Mouse (Mus musculus) ovary, postnatal 14 days (tissue): Measurements from ENCODE around the gene Ndufb10.

Source experiments
- DNase-seq: peaks from one replicate; pipeline ENCODE4 v3.0.0; 2022; ENCODE audit warnings: low spot score

Gene Ndufb10

DNA sequence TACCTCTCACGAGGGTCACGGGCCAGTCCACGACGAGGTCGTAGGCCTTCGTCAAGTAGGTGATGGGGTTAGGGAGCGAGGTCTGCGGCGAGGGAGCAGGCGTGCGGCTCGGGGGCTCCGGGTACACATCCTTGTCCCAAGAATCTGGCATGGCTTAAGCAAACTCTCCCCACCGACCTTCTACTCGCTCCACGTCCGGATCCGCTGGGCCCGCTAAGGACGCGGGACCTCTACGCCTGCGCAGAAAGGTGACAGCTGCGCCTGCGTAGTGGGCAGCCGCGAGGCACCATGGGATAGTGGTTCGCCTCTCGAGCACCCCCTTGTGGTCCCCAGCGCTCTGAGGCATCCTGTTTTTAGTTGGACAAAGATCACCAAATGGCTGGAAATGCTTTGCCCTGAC, at the start of gene Ndufb10:
Ndufb10 (minus strand) TSS at position 295 of the 400 bp plus-strand sequence.
- peak; percentile 98 for DNase-seq

DNA sequence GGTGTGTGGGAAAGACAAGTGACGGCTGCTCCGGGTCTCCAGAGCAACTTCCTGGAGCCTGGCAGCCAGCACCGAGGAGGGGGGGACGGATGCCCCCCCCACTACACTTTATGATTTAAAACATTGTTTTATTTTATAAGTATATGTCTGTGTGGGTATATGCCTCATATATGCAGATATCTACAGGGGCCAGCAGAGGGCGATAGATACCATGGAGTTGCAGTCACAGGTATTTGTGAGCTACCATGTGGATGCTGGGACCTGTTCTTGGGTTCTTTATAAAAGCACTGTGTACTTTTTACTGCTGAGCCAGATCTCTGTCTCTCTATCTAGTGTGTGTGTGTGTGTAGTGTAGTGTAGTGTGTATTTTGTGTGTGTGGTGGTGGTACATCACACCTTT, 49.0 kb upstream of the Ndufb10 start:
- DNase-seq, result no peak

DNA sequence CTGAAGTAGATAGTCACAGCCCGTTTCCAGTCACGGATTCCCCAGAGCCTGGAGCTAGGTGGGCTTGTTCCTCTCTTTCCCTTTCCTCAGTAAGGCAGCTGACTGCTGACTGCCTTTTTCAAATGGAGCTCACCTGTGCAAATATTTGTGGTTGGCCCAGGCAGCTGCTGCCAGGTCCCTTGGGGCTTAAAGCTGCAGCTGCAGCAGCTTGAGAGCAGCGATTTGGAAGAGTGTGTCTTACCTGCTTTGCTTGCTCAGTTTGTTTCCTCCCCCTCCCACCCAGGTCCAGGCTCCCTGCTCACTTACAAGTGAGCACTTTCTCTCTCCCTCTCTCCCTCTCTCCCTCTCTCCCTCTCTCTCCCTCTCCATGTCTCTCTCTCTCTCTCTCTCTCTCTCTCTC, 44.9 kb upstream of the Ndufb10 start:
- DNase-seq, result no peak

DNA sequence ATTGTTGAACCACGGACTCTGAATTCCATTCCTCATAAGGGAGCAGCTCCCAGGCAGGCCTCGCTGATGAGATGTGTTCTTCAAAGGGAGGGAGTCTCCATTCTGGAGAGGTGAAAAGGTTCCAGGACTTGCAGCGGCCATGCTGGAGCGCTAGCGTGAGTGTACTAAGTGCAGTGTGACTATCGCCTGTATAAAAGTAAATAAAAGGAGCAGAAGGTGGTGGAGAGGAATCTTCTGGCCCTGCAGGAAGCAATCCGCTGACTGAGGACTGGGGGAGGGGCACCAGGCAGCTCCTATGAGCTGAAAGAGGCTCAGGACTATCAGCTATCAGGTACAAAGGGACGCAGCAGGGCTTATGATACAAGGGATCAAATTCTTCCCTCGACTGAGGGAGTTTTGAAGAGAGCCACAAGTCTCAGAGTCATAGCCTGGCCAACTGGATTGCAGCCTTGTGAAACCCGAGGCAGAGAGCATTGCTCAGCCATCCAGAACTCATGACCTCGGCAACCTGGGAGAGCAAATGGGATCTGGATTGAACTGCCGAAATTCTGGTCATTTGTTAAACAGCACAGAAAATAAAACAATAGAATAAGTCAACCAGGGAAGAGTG, 42.1 kb upstream of the Ndufb10 start:
- DNase-seq, result no peak

DNA sequence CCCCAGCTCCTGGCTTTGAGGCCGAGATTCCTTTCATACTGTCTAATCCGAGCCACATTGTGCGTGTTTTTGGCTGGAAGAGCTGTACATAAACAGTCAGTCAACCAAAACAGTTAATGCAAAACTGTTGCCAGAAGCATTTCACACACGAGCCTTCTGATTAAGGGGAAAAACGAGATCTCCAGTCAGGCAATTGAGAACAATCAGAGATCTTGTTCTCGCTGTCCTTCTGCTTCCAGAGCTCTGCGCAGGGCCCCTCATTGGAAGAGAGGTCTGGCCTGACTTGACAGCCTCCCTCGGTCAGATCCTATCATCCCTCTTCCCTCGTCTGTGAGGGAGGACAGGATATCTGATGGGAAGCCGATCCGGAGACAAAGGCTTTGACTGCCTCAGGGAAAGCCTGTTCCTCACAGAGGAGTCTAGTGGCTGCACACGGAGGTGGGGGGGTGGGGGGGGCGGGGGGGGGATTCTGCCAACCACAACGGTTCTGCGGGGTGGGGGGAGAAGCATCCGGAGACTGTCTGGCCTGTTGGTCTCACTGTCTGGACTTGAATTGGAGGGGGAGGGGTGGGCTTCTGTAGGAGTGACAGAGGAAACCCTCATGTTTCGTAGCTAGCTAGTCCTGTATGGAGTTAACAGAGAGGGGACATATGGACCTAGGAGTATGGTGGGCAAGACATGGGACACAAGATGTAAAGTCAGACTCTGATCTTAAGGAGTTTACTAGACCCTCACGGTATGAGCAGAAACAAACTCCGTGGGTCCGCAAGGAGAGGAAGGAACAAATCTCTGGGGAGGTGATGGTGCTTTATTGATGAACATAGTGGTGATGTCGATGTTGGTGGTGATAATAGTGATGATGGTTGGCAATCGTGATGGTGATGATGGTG, 41.0 kb upstream of the Ndufb10 start:
- no peak for DNase-seq

DNA sequence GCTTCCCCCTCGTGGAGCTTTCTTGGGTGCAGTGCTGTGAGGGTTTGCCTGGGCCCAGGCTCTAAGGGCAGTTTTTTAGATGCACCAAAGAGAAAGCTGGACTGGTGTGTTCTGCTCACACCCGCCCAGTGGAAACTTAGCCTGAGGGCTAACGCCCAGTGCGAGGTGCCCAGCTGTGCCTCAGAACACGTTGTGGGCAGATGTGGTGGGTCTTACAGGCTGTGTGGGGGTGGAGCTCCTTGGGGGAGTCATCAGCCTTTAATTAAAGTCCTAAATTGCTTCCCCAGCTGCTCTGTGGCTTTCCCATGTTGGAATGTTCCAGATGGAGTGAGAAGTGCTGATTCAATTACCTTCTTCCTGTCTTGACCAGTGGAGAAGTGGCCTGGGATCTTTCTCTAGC, 36.8 kb upstream of the Ndufb10 start:
- no peak for DNase-seq

DNA sequence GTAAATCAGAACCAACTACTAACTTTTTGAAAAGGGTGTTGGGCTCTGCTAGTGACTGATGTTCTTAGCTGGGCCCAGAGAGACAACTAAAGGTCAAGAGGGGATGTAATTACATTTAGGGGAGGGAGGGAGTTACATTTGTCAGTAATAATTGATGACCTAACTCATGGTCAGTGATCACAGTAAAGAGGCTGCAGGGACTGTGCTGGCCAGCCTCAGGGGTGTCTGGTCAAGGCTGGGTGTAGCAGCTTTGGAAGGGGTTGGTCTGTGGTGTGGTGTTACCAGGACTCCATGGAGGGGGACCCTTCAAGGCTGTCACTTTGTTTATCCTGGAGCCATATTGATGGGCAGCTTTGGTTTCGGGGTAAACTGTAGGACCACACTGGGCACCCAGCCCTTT, 33.1 kb upstream of the Ndufb10 start:
- DNase-seq, result no peak

DNA sequence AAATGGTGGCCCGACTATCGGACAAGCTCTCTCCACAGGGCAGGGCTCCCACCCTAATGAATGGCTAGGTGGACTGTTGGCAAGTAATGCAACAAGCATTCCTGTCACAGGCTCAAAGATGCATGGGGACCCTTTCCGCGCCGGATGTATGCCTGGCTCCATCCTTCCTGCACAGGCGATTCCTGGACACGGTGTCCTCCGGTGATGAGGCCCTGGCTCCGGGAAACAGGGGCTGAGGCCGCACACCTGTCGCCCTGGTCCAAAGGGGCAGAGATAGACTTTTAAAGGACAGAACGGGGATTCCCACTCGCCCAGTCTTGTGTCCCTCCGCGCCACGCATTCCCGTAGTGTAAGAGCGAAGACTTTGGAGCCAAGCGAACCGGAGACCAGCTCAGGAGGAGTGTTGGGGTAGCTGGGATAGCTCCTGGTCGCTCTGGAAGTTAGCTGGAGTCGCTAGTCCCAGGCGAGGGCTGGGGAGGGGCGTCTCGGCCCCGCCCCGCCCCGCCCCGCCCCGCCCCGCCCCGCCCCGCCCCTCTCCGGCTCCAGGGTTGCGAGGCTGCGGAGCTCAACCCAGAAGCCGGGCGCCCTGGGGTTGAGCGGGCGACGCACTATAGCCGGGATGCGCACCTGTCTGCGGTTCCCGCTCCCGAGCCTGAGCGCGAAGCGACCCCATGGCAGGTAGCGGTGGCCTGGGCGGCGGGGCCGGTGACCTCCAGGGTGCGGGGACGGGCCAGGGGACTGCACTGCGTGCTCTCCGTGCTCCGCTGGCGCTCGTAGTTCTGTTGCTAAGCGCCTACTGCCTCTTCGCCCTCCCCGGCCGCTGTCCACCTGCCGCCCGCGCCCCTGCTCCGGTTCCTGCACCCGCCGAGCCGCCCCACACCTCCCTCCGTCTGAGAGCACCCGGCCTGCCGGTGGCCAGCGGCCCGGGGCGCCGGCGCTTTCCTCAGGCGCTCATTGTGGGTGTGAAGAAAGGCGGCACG, 28.4 kb upstream of the Ndufb10 start, which contains the start of gene Hs3st6:
Hs3st6 (plus strand) TSS at position 574 of the 980 bp plus-strand sequence.
- DNase-seq, result no peak

DNA sequence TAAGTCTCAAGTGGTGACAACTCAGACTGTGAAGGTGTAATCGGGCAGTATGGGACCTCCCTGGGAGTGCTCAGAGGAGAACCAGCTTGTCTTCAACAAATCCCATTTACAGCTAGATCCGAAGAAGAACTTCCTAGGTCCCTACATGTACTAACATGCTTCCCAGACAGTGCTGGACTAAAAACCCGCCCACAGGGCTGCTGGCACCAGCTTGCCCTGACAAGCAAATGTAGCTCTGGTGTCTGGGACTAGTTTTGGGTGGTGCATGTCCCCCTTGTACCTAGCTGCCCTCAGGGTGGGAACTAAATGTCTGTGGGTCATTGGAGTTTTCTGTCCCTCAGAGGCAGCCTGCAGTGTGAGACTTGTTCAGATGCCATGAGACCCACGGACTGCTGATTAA, 27.2 kb upstream of the Ndufb10 start:
- DNase-seq, result no peak

DNA sequence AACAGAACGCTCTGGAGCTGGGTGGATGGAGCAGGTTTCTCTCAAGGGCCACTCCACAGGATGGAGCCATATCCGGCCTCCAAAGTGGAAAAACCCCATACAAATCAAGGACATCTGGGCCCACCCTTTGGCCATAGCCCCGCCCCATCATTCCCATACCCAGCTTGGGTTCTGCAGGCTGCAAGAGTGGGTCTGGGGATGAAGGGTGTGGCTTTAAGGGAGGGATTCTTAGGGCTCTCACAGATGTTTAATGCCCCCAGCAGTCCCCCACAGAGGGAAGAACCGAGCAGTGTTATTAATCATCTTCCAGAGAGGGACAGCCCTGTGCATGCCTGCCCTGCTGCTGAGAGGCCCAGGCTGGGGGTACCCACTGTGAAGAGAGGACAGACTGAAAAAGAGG, 22.7 kb upstream of the Ndufb10 start:
- DNase-seq, result no peak

DNA sequence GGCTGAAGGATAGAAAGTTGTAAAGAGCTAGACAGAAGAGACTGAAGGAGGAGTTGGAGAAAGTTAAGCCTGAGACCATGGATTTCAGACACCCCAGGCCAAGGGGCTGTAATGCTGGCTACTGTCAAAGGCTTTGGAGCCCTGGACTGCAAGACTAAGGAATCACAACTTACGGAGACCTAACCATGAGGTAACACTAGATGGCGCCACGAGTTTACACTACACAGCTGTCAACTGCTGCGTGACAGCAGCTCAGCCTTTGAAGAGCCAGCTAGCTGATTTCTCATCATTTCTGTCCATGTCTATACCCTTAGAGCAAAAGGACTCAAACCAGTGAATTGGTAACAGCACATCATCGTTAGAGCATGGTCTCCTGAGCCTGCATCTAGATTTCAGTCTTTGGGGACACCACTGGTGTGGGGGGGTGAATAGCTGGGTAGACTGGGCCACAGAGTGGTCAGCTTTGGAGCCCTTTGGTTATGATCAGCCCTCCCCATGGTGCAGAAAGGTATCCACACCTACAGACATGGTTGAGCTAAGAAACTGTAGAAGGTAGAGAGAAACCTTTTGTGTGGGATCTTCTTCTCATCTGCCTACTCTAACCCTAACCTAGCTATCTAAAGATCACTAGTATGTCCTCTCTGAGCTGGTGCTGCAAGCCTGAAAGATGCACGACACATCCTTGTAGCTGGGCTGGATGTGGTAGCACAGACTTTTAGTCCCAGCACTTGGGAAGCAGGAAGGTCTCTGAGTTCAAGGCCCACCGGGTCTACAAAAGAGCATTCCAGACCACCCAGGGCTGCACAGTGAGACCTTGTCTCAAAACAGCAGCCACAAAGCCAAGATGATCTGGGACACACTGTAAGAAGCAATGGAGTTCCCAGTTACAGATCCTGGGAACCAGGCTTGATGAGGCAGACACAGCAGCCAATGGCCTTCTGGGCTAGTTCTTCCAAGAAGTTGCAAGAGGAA, 21.5 kb upstream of the Ndufb10 start:
- DNase-seq, result peak; percentile 75

DNA sequence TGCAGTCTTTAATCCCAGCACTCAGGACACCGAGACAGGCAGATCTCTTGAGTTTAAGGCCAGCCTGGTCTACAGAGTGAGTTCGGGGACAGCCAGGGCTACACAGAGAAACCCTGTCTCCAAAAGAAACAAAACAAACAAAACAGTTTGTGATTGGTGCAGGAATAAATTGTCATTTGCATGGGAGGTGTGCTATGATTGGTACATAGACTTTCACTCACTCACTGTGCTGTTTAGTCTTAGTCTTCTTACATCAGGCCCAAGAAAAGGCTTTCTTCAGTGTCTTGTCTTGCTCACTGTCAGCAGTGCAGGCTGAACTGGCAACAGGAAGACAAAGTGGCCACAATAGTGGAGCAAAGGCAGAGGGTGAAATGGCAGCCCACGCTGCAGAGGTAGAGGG, 20.1 kb upstream of the Ndufb10 start:
- DNase-seq, result no peak

DNA sequence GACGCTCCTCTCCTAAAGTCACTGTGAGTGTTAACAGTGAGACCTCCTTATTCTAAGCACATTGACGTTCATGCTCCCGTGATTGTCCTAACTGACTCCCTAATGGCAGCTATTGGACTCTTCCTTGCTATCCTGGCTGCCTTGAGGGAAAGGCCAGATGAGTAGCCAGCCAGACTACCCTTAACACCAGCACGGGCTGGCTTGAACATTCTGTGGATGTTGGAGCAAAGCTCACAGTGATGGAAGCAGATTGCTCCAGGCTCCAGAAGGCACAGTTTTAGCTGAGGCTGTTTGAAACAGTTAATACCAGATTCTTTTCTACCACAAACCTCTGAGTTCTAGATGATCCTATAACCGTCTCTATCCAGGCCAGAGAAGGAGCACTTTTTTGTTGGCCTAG, 19.6 kb upstream of the Ndufb10 start:
- DNase-seq, result no peak

DNA sequence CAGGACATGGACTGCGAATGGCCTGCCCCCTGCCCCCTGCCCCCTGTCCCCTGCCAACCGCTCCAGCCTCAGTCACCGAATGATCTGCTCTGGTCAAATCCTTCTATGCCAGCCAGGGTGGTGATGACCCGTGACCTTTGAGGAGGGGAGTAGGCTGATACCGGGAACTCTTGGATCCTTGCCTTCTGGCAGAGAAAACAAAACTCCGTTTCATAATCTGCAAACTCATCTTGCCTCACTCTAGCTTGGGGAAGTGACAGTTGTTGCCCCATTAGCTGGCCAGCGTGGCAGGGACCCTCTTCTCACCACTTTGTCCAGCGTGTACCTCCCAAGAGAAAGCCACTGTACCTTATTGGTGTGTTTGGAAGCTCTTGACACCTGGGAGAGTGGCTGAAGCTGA, 18.0 kb upstream of the Ndufb10 start:
- DNase-seq, result no peak

DNA sequence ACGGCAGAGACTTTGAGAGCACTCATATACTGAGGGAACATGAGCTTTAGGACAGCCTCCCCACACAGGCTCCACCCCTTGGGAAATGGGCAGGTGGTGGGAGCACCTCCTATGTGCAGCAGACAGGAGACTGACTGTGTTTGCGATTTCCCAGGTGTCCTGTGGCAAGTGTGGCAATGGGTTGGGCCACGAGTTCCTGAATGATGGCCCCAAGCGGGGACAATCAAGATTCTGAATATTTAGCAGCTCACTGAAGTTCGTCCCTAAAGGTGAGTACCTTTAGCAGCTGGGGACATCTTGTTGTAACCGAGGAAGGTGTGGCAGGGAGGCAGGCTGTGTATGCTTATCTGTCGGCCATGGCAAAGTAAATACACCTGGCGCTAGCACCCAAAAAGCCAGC, 15.6 kb upstream of the Ndufb10 start:
- DNase-seq, result no peak

DNA sequence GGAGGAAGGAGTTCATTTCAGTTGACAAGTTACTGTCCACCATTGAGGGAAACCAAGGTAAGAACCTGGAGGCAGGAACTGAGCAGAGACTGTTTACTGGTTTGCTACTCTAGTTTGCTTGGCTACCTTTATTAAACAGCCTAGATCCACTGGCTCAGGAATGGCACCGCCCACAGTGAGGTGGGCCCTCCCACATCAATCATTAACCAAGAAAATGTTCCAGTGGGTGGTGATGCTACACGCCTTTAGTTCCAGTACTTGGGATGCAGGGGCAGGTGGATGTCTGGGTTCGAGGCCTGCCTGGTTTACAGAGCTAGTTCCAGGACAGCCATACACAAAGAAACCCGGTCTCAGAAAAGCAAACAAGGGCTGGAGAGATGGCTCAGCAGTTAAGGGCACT, 14.0 kb upstream of the Ndufb10 start:
- DNase-seq, result no peak

DNA sequence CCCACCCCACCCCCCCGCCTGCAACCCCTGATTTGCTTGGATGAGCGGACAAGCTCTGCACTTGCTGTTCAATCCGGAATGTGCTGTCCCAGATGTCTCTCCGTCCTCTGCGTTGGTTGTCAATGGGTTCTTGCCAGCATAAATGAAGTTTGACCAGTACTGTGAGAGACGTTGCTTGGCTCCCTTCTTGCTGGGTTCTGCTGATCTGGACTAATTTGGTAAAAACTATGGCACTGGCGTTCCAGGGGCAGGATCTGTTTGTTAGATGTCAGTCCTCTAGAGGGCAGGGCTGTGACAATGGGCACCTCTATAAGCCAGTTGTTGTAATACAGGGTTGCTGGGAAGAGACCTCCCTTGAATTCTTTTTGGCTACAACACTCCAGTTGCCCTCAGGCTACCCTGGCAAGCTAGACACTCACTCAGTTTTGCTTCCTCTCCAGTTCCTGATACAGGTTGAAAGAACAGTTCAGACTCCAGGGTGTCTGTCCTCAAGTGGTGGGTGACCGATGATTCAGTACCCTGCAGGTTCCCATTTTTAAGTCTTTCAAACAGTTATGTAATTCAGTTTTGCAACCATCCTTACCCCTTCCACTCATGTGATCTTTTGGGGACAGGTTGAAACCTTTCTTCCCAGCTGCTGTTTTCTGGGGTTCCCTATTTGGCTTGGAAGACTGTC, 13.0 kb upstream of the Ndufb10 start:
- no peak for DNase-seq

DNA sequence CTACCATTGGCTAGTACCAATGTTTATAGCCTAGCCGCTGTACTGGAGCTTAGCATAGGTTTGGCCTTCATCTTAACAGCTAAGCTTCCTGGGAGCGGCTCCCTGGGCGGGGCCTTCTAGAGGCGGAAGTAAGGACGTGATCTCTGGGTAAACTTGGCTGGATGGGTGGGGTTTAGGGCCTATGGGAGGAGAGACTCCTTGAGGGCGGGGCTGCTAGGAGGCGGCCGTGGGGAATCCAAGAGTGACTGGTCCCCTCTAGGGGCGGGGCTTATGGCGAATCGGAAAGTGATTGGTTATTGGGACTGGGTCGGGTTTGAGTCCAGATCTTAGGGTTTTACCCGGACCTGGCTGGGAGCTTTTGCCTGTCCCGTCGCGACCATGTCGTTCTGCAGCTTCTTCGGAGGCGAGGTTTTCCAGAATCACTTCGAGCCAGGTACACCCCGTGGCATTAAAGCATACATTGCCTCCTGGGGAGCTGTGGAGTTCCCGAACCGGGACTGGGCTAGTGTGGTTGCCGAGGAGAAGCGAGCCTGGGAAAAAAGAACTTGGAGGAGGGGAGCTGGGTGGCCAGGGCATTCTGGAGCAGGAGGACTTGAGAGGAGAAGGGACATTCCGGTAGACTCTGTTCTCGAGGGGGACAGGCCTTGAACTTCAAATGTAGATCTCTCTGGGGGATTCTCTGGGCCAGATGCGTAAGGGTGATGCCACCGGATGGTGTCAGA, 12.2 kb upstream of the Ndufb10 start, which contains the start of gene Msrb1:
Msrb1 (plus strand) TSS at position 313 of the 722 bp plus-strand sequence.
- peak; percentile 90 for DNase-seq

DNA sequence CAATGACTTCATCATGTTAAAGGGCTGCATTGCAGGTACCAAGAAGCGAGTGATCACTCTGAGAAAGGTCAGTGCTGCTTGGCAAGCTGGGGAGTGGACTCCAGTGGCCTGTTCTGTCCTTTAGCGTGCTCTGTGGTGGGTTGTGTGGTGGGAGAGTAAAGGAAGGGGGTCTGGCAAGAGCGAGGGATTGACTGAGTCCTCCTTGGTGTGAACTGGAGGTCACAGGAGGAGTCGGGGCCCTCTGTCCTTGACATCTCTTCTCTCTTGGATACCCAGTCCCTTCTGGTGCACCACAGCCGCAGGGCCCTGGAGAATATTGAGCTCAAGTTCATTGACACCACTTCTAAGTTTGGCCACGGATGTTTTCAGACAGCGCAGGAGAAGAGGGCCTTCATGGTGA, 11.2 kb upstream of the Ndufb10 start:
- DNase-seq, result no peak

DNA sequence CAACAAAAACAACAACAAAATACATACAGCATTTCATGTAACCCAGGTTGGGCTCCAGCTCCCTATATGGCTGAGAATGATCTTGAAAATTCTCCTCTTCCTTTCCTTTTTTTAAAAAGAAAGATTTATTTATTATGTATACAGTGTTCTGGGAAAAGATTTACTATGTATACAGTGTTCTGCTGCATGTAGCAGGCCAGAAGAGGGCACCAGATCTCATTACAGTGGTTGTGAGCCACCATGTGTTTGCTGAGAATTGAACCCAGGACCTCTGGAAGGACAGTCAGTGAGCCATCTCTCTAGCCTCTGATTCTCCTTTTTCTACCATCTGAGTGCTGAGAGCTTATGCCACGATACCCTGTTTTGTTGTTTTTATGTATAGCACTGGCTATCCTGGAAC, 10.2 kb upstream of the Ndufb10 start:
- DNase-seq, result no peak
